Mouse (Mus musculus): Measurements from ENCODE around the gene N4bp2. TPM values are rescaled to one million over a fixed set of nuclear protein-coding genes. Genes with fewer than 3 reads are reported as not detected.
"Not testable (repeated sequence)": the region's sequence is repeated elsewhere in the genome, so short reads cannot be mapped to it uniquely, and the experiment has no call there.

Gene N4bp2
- polyA plus RNA-seq, 1 experiment from 2014 or later = 33.1 TPM

- no peaks in the 10 kb centered on the region for H3K9me3 ChIP-seq
- no peak overlapping the region for H3K4me3 ChIP-seq
- DNase-seq (ENCODE audit: low spot score) = no peak
- H3K4me1 ChIP-seq = peaks cover 5% of the 10 kb centered on the region; the same call in 1 of the 2 replicates
- 91% methylated on average over 4 of the region's 4 CpGs for WGBS
- H3K27ac ChIP-seq = no peak overlapping the region
- H3K27me3 ChIP-seq (ENCODE audit: insufficient read depth, poor library complexity, severe bottlenecking) = no peaks in the 10 kb centered on the region
- peaks cover 28% of the 10 kb centered on the region for H3K36me3 ChIP-seq
These were observed 7.2 kb downstream of the N4bp2 start for GRCm38 (mm10) chr5:65770493-65770892.

- H3K4me3 ChIP-seq; H3K9me3 ChIP-seq; H3K4me1 ChIP-seq; H3K27ac ChIP-seq; H3K27me3 ChIP-seq (ENCODE audit: insufficient read depth, poor library complexity, severe bottlenecking): not testable (repeated sequence)
- H3K36me3 ChIP-seq = peaks cover 53% of the 10 kb centered on the region
- DNase-seq (ENCODE audit: low spot score) = peak; percentile 65
- 93% methylated on average over 3 of the region's 3 CpGs for WGBS
These were observed 10.6 kb downstream of the N4bp2 start for GRCm38 (mm10) chr5:65773957-65774356.

DNA sequence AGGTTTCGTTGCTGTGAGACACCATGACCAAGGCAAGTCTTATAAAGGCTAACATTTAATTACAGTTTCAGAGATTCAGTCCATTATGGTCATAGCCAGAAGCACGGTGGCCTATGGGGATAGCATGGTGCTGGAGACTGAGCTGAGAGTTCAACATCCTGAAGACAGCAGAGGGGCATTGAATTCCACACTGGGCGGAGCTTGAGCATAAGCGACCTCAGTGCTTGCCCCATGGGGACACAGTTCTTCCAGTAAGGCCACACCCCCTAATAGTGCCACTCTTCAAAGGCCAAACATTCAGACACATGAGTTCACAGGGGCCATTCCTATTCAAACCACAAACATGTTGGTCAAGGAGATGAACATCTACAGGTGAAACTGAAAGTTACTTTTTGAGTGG, 12.8 kb downstream of the N4bp2 start:
- WGBS = 86% methylated on average over 4 of the region's 4 CpGs
- peaks cover 66% of the 10 kb centered on the region for H3K36me3 ChIP-seq
- no peak overlapping the region for H3K4me3 ChIP-seq
- no peak overlapping the region for H3K27ac ChIP-seq
- no peaks in the 10 kb centered on the region for H3K27me3 ChIP-seq (ENCODE audit: insufficient read depth, poor library complexity, severe bottlenecking)
- no peak for DNase-seq (ENCODE audit: low spot score)
- no peaks in the 10 kb centered on the region for H3K9me3 ChIP-seq
- H3K4me1 ChIP-seq = no peaks in the 10 kb centered on the region

DNA sequence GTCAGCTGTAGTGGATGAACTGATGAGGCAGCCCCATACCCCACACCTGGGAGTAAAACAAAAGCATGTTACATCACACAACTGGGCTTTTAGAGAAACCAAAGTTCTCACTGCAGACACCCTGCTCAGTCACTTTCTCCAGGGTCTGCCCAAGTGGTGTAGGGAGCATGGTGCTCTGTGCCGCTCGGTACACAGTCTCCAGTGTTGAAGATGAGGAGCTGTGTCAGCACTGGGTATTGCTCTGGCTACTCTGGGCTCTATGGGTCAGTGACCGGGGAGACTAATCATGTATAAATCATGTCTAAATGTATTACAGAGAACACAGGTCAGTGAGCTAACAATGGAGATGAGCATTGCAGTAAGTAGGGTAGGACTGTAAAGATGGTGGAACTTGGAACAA, 13.6 kb downstream of the N4bp2 start:
- Histone ChIP-seq H3K9me3 (no peaks in the 10 kb centered on the region), H3K4me1 (no peaks in the 10 kb centered on the region), H3K27ac (no peak overlapping the region), H3K4me3 (no peak overlapping the region), H3K27me3 (ENCODE audit: insufficient read depth, poor library complexity, severe bottlenecking) (no peaks in the 10 kb centered on the region), H3K36me3 (peaks cover 66% of the 10 kb centered on the region)
- no peak for DNase-seq (ENCODE audit: low spot score)
- WGBS = 90% methylated on average over 3 of the region's 3 CpGs

DNA sequence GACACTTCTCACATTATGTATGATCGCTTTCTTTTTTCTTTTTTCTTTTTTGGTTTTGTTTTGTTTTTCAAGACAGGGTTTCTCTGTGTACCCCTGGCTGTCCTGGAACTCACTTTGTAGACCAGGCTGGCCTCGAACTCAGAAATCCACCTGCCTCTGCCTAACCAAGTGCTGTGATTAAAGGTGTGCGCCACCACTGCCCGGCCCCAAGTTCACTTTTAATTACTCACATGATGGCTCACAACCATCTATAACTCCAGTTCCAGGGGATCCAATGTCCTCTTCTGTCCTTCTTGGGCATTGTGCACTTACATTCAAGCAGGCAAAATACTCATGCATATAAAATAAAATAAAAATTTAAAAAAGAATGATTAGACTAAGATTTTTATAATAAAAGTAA, 15.7 kb downstream of the N4bp2 start:
- not testable (repeated sequence) for H3K27ac ChIP-seq; H3K4me3 ChIP-seq; H3K27me3 ChIP-seq (ENCODE audit: insufficient read depth, poor library complexity, severe bottlenecking); H3K9me3 ChIP-seq; DNase-seq (ENCODE audit: low spot score); H3K4me1 ChIP-seq
- H3K36me3 ChIP-seq = peaks cover 69% of the 10 kb centered on the region
- WGBS = 95% methylated on average over 4 of the region's 4 CpGs

- Histone ChIP-seq H3K36me3 (peaks cover 64% of the 10 kb centered on the region), H3K4me3 (no peak overlapping the region), H3K4me1 (no peaks in the 10 kb centered on the region), H3K9me3 (no peaks in the 10 kb centered on the region), H3K27ac (no peak overlapping the region), H3K27me3 (ENCODE audit: insufficient read depth, poor library complexity, severe bottlenecking) (no peaks in the 10 kb centered on the region)
- DNase-seq (ENCODE audit: low spot score) = no peak
- 82% methylated on average over 3 of the region's 3 CpGs for WGBS
These were observed 16.2 kb downstream of the N4bp2 start for GRCm38 (mm10) chr5:65779401-65780063.

GRCm38 (mm10) chr5:65781147-65781715, 17.9 kb downstream of the N4bp2 start:
- Histone ChIP-seq H3K4me1 (no peaks in the 10 kb centered on the region), H3K27ac (no peak overlapping the region), H3K9me3 (no peaks in the 10 kb centered on the region), H3K27me3 (ENCODE audit: insufficient read depth, poor library complexity, severe bottlenecking) (no peaks in the 10 kb centered on the region), H3K36me3 (peaks cover 57% of the 10 kb centered on the region), H3K4me3 (no peak overlapping the region)
- 79% methylated on average over 5 of the region's 5 CpGs for WGBS
- no peak for DNase-seq (ENCODE audit: low spot score)

GRCm38 (mm10) chr5:65781769-65782715, 18.7 kb downstream of the N4bp2 start:
- peaks cover 54% of the 10 kb centered on the region for H3K36me3 ChIP-seq
- H3K4me3 ChIP-seq = no peak overlapping the region
- H3K27me3 ChIP-seq (ENCODE audit: insufficient read depth, poor library complexity, severe bottlenecking) = no peaks in the 10 kb centered on the region
- DNase-seq (ENCODE audit: low spot score) = no peak
- no peak overlapping the region for H3K27ac ChIP-seq
- no peaks in the 10 kb centered on the region for H3K9me3 ChIP-seq
- 87% methylated on average over 13 of the region's 13 CpGs for WGBS
- no peaks in the 10 kb centered on the region for H3K4me1 ChIP-seq

GRCm38 (mm10) chr5:65790604-65791225, 27.4 kb downstream of the N4bp2 start:
- Histone ChIP-seq H3K4me1 (no peaks in the 10 kb centered on the region), H3K27me3 (ENCODE audit: insufficient read depth, poor library complexity, severe bottlenecking) (no peaks in the 10 kb centered on the region), H3K36me3 (peaks cover 63% of the 10 kb centered on the region), H3K27ac (no peak overlapping the region), H3K4me3 (no peak overlapping the region), H3K9me3 (no peaks in the 10 kb centered on the region)
- no peak for DNase-seq (ENCODE audit: low spot score)
- 77% methylated on average over 16 of the region's 16 CpGs for WGBS

- no peak for DNase-seq (ENCODE audit: low spot score)
- 83% methylated on average over 3 of the region's 3 CpGs for WGBS
- Histone ChIP-seq H3K27me3 (ENCODE audit: insufficient read depth, poor library complexity, severe bottlenecking) (no peaks in the 10 kb centered on the region), H3K27ac (no peak overlapping the region), H3K4me3 (no peak overlapping the region), H3K9me3 (no peaks in the 10 kb centered on the region), H3K4me1 (no peaks in the 10 kb centered on the region), H3K36me3 (peaks cover 70% of the 10 kb centered on the region)
These were observed 30.9 kb downstream of the N4bp2 start for GRCm38 (mm10) chr5:65794202-65794601.

DNA sequence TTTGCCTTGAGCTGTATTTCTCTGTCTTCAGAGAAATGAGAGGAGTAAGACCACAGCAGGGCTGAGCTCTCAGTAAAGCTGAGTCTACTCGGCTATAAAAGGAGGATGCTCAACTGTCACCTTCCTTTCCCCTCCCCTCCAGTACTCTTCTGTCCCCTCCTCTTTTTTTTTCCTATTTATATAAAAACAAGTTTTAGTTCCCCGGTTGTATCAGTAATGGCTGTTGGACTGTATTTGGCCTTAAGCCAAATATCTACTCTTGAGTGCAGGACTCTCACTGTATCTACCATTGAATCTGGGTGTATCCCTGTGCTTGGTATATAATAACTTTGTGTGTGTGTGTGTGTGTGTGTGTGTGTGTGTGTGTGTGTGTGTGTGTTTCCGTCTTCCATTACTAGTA, 31.4 kb downstream of the N4bp2 start:
- WGBS = 92% methylated on average over 3 of the region's 3 CpGs
- peaks cover 72% of the 10 kb centered on the region for H3K36me3 ChIP-seq
- no peaks in the 10 kb centered on the region for H3K27me3 ChIP-seq (ENCODE audit: insufficient read depth, poor library complexity, severe bottlenecking)
- DNase-seq (ENCODE audit: low spot score) = no peak
- H3K4me3 ChIP-seq = no peak overlapping the region
- H3K9me3 ChIP-seq = no peaks in the 10 kb centered on the region
- H3K4me1 ChIP-seq = no peaks in the 10 kb centered on the region
- no peak overlapping the region for H3K27ac ChIP-seq

GRCm38 (mm10) chr5:65795293-65795993, 32.1 kb downstream of the N4bp2 start:
- WGBS = 85% methylated on average over 9 of the region's 9 CpGs

More at GRCm38 (mm10) chr5:65795293-65795993, 32.1 kb downstream of the N4bp2 start:
- Histone ChIP-seq H3K27me3 (ENCODE audit: insufficient read depth, poor library complexity, severe bottlenecking) (no peaks in the 10 kb centered on the region), H3K4me1 (no peaks in the 10 kb centered on the region), H3K27ac (no peak overlapping the region), H3K9me3 (no peaks in the 10 kb centered on the region), H3K36me3 (peaks cover 72% of the 10 kb centered on the region), H3K4me3 (no peak overlapping the region)
- no peak for DNase-seq (ENCODE audit: low spot score)
